Comparison of ENCODE assay signal across 9 mouse cellular contexts in genomic region chr15:84625712-84626414, GRCm38 (mm10). TPM values are rescaled to one million over a fixed set of nuclear protein-coding genes. Genes with fewer than 3 reads are reported as not detected.
A peak's percentile ranks its signal among the peaks of the same experiment; 100 is the strongest.
DNase-seq lines count a peak whose midpoint lies in the region; ATAC-seq lines count a peak whose summit lies in the region.
"Had no signal": no experiment of that assay in that cellular context is flagged by ENCODE, and none has a peak within 500 bp of the region (broad histone marks: within the 10 kb centered on the region; RNA-seq: fewer than 3 reads in every experiment).

No protein-coding gene starts in this region.

- no peak overlapping the region for H3K27ac ChIP-seq in liver, embryonic 15.5 days (replicated peaks)
- no peak overlapping the region for H3K27ac ChIP-seq in stomach, embryonic 16.5 days (ENCODE audit: low read length)
- H3K27ac ChIP-seq: macrophage had no signal

- peak; percentile 47; the same call in 1 of the 2 replicates for ATAC-seq in liver, embryonic 15.5 days (ENCODE audit: insufficient read depth)
- ATAC-seq in stomach, embryonic 16.5 days (ENCODE audit: insufficient read depth, low FRiP score), result peak; percentile 67

- no peaks in the 10 kb centered on the region for H3K36me3 ChIP-seq in liver, embryonic 15.5 days (replicated peaks)
- no peaks in the 10 kb centered on the region for H3K36me3 ChIP-seq in stomach, embryonic 16.5 days (ENCODE audit: control insufficient read depth, insufficient read depth, low read length)

- peak; percentile 25 for DNase-seq in thymus, postnatal 14 days
- DNase-seq in thymus, postnatal 36 days, result no peak
- peak; percentile 43 to 51 for DNase-seq in heart, postnatal 14 days
- DNase-seq in left cerebral cortex, adult 8-10 months (ENCODE audit: low spot score in 2 of 2), result no peak
- DNase-seq in frontal cortex, postnatal 14 days (ENCODE audit: low spot score in 2 of 2), result no peak
- no peak for DNase-seq in cerebellum, postnatal 25 days

- H3K4me2 ChIP-seq in liver, embryonic 15.5 days, result no peak overlapping the region
- no peak overlapping the region for H3K4me2 ChIP-seq in stomach, embryonic 16.5 days (ENCODE audit: low read depth, low read length)

- no peak overlapping the region for H3K9ac ChIP-seq in liver, embryonic 15.5 days
- H3K9ac ChIP-seq in stomach, embryonic 16.5 days (ENCODE audit: low read length), result no peak overlapping the region

- no peaks in the 10 kb centered on the region for H3K27me3 ChIP-seq in liver, embryonic 15.5 days
- H3K27me3 ChIP-seq in stomach, embryonic 16.5 days (ENCODE audit: control insufficient read depth, insufficient read depth, low read length), result no peaks in the 10 kb centered on the region

- intact Hi-C loops in heart, postnatal 14 days (cut with DNase I), result loop anchor here (5.0 kb wide), 1 partner anchor 94 kb away; no protein-coding TSS in a partner anchor

- no peaks in the 10 kb centered on the region for H3K4me1 ChIP-seq in liver, embryonic 15.5 days (replicated peaks)
- H3K4me1 ChIP-seq in stomach, embryonic 16.5 days (ENCODE audit: control insufficient read depth, insufficient read depth, low read length), result peaks cover 13% of the 10 kb centered on the region

- no peaks in the 10 kb centered on the region for H3K9me3 ChIP-seq in liver, embryonic 15.5 days (replicated peaks)
- H3K9me3 ChIP-seq in stomach, embryonic 16.5 days (replicated peaks; ENCODE audit: control insufficient read depth, low read length), result no peaks in the 10 kb centered on the region

- 30% methylated on average over 6 of the region's 6 CpGs for WGBS in liver, embryonic 15.5 days (ENCODE audit: insufficient replicate concordance)
- 41% methylated on average over 6 of the region's 6 CpGs for WGBS in stomach, embryonic 16.5 days

- H3K4me3 ChIP-seq in liver, embryonic 15.5 days (replicated peaks), result no peak overlapping the region
- no peak overlapping the region for H3K4me3 ChIP-seq in stomach, embryonic 16.5 days (replicated peaks; ENCODE audit: low read length)

RNA-seq across cellular contexts. Expression of gene Prr5, which starts 43.6 kb away (rescaled TPM):
- total RNA-seq in heart, postnatal 14 days (2021), result 1 to 10 TPM; 5.6 to 8.3 TPM
- 5.1 and 6.2 TPM in 2 replicates for polyA plus RNA-seq in liver, embryonic 15.5 days (2015; fragmentation: Nextera tagmentation; extraction: Ambion mirVana)
- 29.8 and 31.1 TPM in 2 replicates for polyA plus RNA-seq in stomach, embryonic 16.5 days (2015; fragmentation: Nextera tagmentation; extraction: Ambion mirVana)
- 10 to 100 TPM in 2 of 4 experiments, 1 to 10 TPM in 2; 9.1 to 13.9 (median 10.2) TPM for total RNA-seq in left cerebral cortex, adult 8-10 months (2022)

Comparison
In these comparisons a context has a peak if more than half of its experiments do, and no peak if none do; other contexts are left out.
1. DNase-seq: peak in thymus, postnatal 14 days (single experiment) and heart, postnatal 14 days (2 of 2); none in thymus, postnatal 36 days (0 of 2), left cerebral cortex, adult 8-10 months (0 of 2), frontal cortex, postnatal 14 days (0 of 2) and cerebellum, postnatal 25 days (0 of 2).